Mouse (Mus musculus): ENCODE results near the gene Jak3. TPM values are rescaled to one million over a fixed set of nuclear protein-coding genes. Genes with fewer than 3 reads are reported as not detected.
"Not testable (repeated sequence)": the region's sequence is repeated elsewhere in the genome, so short reads cannot be mapped to it uniquely, and the experiment has no call there.

Jak3 gene
- polyA plus RNA-seq, 1 experiment from 2014 or later: 11.5 TPM

DNA sequence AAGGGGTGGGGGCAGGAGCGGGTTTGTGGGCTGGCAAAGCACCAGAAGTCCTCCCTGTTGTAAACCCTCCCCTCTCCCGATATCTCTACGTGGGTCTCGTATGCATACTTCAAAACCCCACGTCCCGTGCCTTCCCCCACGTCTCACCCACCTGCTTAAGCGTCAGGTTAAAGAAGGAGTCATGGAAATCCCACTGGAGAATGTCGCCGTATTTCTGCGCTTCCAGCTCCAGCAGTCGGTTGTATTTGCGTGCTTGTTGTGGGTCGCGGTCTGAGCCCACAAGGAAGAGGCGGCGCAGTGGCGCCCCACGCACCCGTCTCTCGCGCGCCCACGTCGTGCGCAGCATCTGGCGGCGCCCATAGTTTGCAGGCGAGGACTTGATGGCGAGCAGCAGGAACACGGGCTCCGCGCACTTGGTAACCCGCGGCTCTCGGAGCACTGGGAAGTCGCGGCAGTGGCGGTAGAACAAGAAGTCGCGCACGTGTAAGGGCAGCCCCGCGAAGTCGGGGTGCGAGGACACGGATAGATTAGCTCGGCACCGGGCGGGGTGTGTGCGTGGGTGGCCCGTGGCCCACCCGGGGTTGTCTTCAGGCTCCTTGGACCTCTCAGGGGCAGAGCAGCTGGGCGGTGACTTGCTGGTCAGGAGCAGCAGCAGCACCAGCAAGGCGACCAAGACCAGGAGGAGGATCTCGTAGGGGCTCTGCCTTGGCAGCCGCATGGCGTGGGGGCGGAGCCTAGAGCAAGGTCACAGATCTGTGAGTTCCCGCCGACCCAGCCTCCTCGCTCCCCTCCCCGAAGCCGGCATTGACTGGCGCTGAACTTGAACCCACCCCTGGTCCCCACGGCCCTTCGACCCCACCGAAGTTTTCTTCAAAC, 17.3 kb downstream of the Jak3 start:
- Histone ChIP-seq H3K9me3 (ENCODE audit: control insufficient read depth, low read length) (no peaks in the 10 kb centered on the region), H3K4me2 (ENCODE audit: low read depth, low read length) (peak overlapping the region; percentile 19; the same call in 1 of the 2 replicates), H3K4me1 (ENCODE audit: control insufficient read depth, insufficient read depth, low read length) (peaks cover 8% of the 10 kb centered on the region), H3K27ac (ENCODE audit: low read length) (no peak overlapping the region), H3K9ac (ENCODE audit: low read depth, low read length) (no peak overlapping the region), H3K36me3 (ENCODE audit: control insufficient read depth, insufficient read depth, low read length) (peaks cover 2% of the 10 kb centered on the region), H3K4me3 (ENCODE audit: low read length) (peak overlapping the region; percentile 16; the same call in 1 of the 2 replicates), H3K27me3 (replicated peaks; ENCODE audit: control insufficient read depth, insufficient read depth, low read length) (peaks cover 62% of the 10 kb centered on the region)
- 19% methylated on average over 68 of the region's 68 CpGs for WGBS
- ATAC-seq: no peak

DNA sequence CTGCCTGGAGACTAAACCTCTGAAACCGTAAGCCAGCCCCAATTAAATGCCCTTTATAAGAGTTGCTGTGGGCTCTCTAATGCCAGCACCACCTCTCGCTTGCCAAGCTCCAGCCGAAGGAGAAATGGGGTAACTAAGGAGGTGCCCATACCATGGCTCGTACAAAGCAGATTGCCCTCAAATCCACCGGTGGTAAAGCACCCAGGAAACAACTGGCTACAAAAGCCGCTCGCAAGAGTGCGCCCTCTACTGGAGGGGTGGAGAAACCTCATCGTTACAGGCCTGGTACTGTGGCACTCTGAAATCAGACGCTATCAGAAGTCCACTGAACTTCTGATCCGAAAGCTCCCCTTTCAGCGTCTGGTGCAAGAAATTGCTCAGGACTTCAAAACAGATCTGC, 19.4 kb downstream of the Jak3 start:
- H3K9me3 ChIP-seq (ENCODE audit: control insufficient read depth, low read length); H3K4me3 ChIP-seq (ENCODE audit: low read length); H3K4me2 ChIP-seq (ENCODE audit: low read depth, low read length); H3K9ac ChIP-seq (ENCODE audit: low read depth, low read length); H3K36me3 ChIP-seq (ENCODE audit: control insufficient read depth, insufficient read depth, low read length); H3K27ac ChIP-seq (ENCODE audit: low read length); ATAC-seq: not testable (repeated sequence)
- Histone ChIP-seq H3K4me1 (ENCODE audit: control insufficient read depth, insufficient read depth, low read length) (peaks cover 11% of the 10 kb centered on the region), H3K27me3 (replicated peaks; ENCODE audit: control insufficient read depth, insufficient read depth, low read length) (peaks cover 42% of the 10 kb centered on the region)
- WGBS: 70% methylated on average over 12 of the region's 12 CpGs

DNA sequence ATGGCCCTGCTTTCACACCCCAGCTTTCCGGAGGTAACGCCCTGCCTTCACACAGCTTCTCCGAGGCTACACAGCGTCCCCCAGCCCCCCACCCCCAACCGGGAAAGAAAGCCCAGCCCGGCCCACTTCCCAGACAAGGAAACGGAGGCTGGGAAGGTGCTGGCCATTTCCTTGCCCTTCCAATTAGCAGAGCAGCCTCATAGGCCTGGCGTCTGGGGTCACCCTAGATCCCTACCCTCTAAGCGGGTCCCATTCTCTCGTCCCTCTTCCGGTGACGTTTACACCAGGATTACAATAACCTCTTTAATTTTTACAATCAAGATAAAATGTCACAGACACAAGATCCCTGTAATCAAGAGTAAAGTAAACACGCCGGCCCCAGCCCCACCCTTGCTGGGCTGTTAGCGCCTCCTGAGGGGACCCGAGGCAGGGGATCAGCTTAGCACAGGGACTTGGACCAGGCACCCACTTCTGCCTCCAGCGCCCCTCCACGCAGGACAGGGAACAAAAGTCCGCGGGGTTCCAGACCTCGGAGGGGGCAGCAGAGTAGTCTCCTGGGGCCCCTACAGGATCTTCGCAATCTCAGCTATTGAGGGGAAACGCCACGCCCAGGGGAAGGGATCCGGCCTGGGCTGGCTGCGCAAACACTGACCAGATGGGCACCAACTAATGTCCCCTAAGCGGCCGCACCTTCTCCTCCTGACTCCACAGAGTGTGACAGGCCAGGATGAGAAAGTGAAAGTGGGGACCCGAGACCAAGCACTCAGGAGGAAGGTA, 24.6 kb downstream of the Jak3 start:
- Histone ChIP-seq H3K4me1 (ENCODE audit: control insufficient read depth, insufficient read depth, low read length) (peaks cover 13% of the 10 kb centered on the region; the same call in 1 of the 2 replicates), H3K27ac (ENCODE audit: low read length) (peak overlapping the region; percentile 14; the same call in 1 of the 2 replicates), H3K36me3 (ENCODE audit: control insufficient read depth, insufficient read depth, low read length) (no peaks in the 10 kb centered on the region), H3K4me2 (ENCODE audit: low read depth, low read length) (peak overlapping the region; percentile 54), H3K9ac (ENCODE audit: low read depth, low read length) (peak overlapping the region; percentile 59), H3K27me3 (replicated peaks; ENCODE audit: control insufficient read depth, insufficient read depth, low read length) (peaks cover 11% of the 10 kb centered on the region; the same call in 1 of the 2 replicates), H3K4me3 (ENCODE audit: low read length) (peak overlapping the region; percentile 57), H3K9me3 (ENCODE audit: control insufficient read depth, low read length) (no peaks in the 10 kb centered on the region)
- peak; percentile 31 for ATAC-seq
- 5% methylated on average over 29 of the region's 29 CpGs for WGBS

DNA sequence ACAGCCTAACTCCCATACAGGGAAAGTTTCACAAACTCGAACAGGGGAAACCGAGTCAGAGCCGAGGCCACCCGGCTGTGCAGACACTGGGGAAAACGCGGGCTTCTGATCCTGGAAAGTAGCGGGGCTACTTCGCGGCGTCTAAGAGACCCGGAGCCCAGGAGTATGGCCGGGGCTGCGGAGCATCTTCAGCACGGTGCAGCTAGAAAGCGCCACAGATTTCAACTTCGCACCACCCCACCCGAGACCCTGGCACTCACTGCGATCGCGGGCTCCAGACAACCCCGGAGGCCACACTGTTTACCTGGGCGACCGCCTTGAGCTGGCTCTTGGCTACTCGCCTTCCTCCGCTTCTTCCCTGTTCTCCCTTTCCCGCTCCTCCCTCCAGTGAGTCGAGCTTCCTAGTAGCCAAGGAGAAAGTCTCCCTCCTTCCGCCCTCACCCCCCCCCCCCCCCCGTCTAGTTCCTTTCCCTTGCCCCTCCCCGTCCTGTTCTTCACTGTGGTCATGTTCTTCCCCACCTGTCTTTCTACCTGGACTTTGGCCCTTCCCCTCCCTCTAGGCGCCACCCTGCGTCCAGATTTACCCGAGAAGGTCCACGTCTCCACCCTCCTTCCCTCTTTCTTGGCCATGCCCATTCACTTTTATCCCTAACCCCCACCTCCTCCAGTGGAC, 25.5 kb downstream of the Jak3 start, which contains the start of gene B3gnt3:
Gene B3gnt3, minus strand, starts transcription at position 376 of the 673 bp plus-strand sequence.
- Histone ChIP-seq H3K36me3 (ENCODE audit: control insufficient read depth, insufficient read depth, low read length) (no peaks in the 10 kb centered on the region), H3K4me3 (ENCODE audit: low read length) (peak within 1 kb of the TSS; percentile 57), H3K4me1 (ENCODE audit: control insufficient read depth, insufficient read depth, low read length) (peaks cover 13% of the 10 kb centered on the region; the same call in 1 of the 2 replicates), H3K9ac (ENCODE audit: low read depth, low read length) (peak within 1 kb of the TSS; percentile 59), H3K27ac (ENCODE audit: low read length) (peak within 1 kb of the TSS; percentile 82), H3K4me2 (ENCODE audit: low read depth, low read length) (peak within 1 kb of the TSS; percentile 54), H3K27me3 (replicated peaks; ENCODE audit: control insufficient read depth, insufficient read depth, low read length) (peaks cover 11% of the 10 kb centered on the region; the same call in 1 of the 2 replicates), H3K9me3 (ENCODE audit: control insufficient read depth, low read length) (no peaks in the 10 kb centered on the region)
- 10% methylated on average over 31 of the region's 34 CpGs for WGBS
- ATAC-seq: peak; percentile 78

DNA sequence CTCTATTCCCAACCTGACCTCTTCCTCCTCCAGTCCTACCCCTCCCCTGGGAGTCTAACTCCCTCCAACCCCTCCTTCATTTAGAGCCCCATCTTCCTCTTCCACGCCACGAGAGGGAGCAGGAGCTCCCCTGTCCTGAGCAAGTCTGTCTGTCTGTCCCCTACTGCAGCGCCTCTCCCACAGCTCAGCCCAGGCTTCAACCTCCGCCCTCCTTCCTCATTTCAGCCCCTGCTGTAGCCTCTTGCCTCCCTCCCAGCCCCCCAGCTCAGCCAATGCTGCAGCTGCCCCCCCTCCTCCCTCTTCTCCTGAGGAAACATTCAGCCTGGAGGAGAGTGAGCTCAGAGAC, 26.0 kb downstream of the Jak3 start:
- 25% methylated on average over 4 of the region's 4 CpGs for WGBS
- Histone ChIP-seq H3K9me3 (ENCODE audit: control insufficient read depth, low read length) (no peaks in the 10 kb centered on the region), H3K4me1 (ENCODE audit: control insufficient read depth, insufficient read depth, low read length) (peaks cover 13% of the 10 kb centered on the region; the same call in 1 of the 2 replicates), H3K27ac (ENCODE audit: low read length) (peak overlapping the region; percentile 82), H3K9ac (ENCODE audit: low read depth, low read length) (peak overlapping the region; percentile 45), H3K4me3 (ENCODE audit: low read length) (peak overlapping the region; percentile 57; the same call in 1 of the 2 replicates), H3K4me2 (ENCODE audit: low read depth, low read length) (peak overlapping the region; percentile 42), H3K27me3 (replicated peaks; ENCODE audit: control insufficient read depth, insufficient read depth, low read length) (peaks cover 11% of the 10 kb centered on the region; the same call in 1 of the 2 replicates), H3K36me3 (ENCODE audit: control insufficient read depth, insufficient read depth, low read length) (no peaks in the 10 kb centered on the region)
- ATAC-seq: peak; percentile 67

DNA sequence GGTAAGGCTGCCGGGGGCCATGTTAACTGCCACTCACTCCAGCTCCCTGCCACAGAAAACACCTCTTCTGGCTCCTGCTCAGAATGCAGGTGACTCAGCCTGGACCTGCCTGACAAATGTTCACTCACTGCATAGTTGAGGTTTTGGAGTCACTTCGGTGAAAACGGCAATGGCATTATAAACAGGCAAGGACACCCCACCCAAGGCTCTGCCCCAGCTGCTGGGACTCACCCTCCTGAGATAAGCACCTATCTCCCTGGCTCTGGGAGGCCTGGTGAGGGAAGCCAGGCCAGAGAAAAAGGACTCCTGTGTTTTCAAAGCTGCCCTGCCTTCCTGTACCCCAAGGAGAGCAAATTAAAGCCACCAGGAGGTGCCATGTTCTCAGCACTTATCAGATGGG, 26.8 kb downstream of the Jak3 start:
- Histone ChIP-seq H3K27me3 (replicated peaks; ENCODE audit: control insufficient read depth, insufficient read depth, low read length) (peaks cover 11% of the 10 kb centered on the region; the same call in 1 of the 2 replicates), H3K27ac (ENCODE audit: low read length) (peak overlapping the region; percentile 82), H3K9ac (ENCODE audit: low read depth, low read length) (no peak overlapping the region; the same call in 1 of the 2 replicates), H3K4me3 (ENCODE audit: low read length) (no peak overlapping the region; the same call in 1 of the 2 replicates), H3K4me1 (ENCODE audit: control insufficient read depth, insufficient read depth, low read length) (peaks cover 13% of the 10 kb centered on the region; the same call in 1 of the 2 replicates), H3K9me3 (ENCODE audit: control insufficient read depth, low read length) (no peaks in the 10 kb centered on the region), H3K36me3 (ENCODE audit: control insufficient read depth, insufficient read depth, low read length) (no peaks in the 10 kb centered on the region), H3K4me2 (ENCODE audit: low read depth, low read length) (0 out of 2 replicates have a peak overlapping the region, but pooled peaks have one; percentile 42)
- WGBS: 61% methylated on average over 3 of the region's 3 CpGs
- ATAC-seq: peak; percentile 54

DNA sequence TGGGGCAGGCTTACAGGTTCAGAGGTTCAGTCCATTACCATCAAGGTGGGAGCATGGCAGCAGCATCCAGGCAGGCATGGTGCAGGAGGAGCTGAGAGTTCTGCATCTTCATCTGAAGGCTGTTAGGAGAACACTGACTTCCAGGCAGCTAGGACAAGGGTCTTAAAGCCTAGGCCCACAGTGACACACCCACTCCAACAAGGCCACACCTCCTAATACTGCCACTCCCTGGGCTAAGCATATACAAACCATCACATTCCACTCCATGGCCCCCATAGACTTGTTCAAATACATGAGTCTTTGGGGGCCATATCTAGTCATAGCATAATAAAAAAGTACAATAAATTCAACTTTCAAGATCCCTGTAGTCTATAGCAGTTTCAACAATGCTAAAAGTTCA, 27.3 kb downstream of the Jak3 start:
- not testable (repeated sequence) for H3K4me3 ChIP-seq (ENCODE audit: low read length); H3K9ac ChIP-seq (ENCODE audit: low read depth, low read length); ATAC-seq; H3K4me2 ChIP-seq (ENCODE audit: low read depth, low read length); H3K36me3 ChIP-seq (ENCODE audit: control insufficient read depth, insufficient read depth, low read length); H3K9me3 ChIP-seq (ENCODE audit: control insufficient read depth, low read length)
- H3K4me1 ChIP-seq (ENCODE audit: control insufficient read depth, insufficient read depth, low read length): peaks cover 13% of the 10 kb centered on the region; the same call in 1 of the 2 replicates
- H3K27ac ChIP-seq (ENCODE audit: low read length): peak overlapping the region; percentile 82
- H3K27me3 ChIP-seq (replicated peaks; ENCODE audit: control insufficient read depth, insufficient read depth, low read length): peaks cover 11% of the 10 kb centered on the region; the same call in 1 of the 2 replicates

DNA sequence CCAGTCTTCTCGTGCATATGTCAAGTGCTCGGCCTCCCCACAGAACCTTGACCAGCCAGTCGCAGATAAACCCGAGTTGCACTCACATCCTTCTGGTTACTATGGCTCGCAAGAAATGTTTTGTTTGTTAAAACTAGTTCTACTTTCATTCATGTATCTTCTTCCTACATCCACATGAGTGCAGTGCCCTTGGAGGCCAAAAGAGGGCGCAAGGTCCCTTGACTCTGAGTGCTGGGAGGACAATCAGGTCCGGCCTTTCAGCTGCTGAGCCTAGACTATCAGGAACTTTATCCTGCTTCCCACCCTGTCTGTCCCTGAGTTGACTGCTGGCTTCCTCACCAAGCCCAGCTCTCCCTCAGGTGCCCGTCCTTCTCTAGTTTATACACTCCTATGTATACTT, 31.8 kb downstream of the Jak3 start:
- H3K27me3 ChIP-seq (replicated peaks; ENCODE audit: control insufficient read depth, insufficient read depth, low read length): 0 out of 2 replicates have a peak, but pooled peaks cover 2% of the 10 kb centered on the region
- no peak overlapping the region for H3K4me3 ChIP-seq (ENCODE audit: low read length)
- H3K9ac ChIP-seq (ENCODE audit: low read depth, low read length): no peak overlapping the region
- H3K9me3 ChIP-seq (ENCODE audit: control insufficient read depth, low read length): no peaks in the 10 kb centered on the region
- 40% methylated on average over 8 of the region's 8 CpGs for WGBS
- H3K36me3 ChIP-seq (ENCODE audit: control insufficient read depth, insufficient read depth, low read length): no peaks in the 10 kb centered on the region
- peaks cover under 1% of the 10 kb centered on the region; the same call in 1 of the 2 replicates for H3K4me1 ChIP-seq (ENCODE audit: control insufficient read depth, insufficient read depth, low read length)
- ATAC-seq: no peak
- H3K4me2 ChIP-seq (ENCODE audit: low read depth, low read length): no peak overlapping the region
- no peak overlapping the region for H3K27ac ChIP-seq (ENCODE audit: low read length)
